Mouse (Mus musculus) kidney, postnatal 14 days (tissue): ENCODE measurements around the gene Uap1l1.
"Not testable (repeated sequence)": the region's sequence is repeated elsewhere in the genome, so short reads cannot be mapped to it uniquely, and the experiment has no call there.

Source experiments
- DNase-seq: peaks from one replicate; pipeline ENCODE4 v3.0.0; 2022; ENCODE audit warnings: mixed read lengths

The Uap1l1 gene

GRCm38 (mm10) chr2:25365091-25365761 is at the start of gene Uap1l1:
TSS of gene Uap1l1 (minus strand) at chr2:25365682.
- DNase-seq = peak; percentile 92

GRCm38 (mm10) chr2:25413436-25413835 is 48.0 kb upstream of the Uap1l1 start:
- DNase-seq = not testable (repeated sequence)

GRCm38 (mm10) chr2:25408908-25409307 is 43.4 kb upstream of the Uap1l1 start:
- no peak for DNase-seq

- no peak for DNase-seq
Observed at GRCm38 (mm10) chr2:25403994-25404393, 38.5 kb upstream of the Uap1l1 start.

- peak; percentile 81 for DNase-seq
Observed at GRCm38 (mm10) chr2:25402972-25403601, 37.6 kb upstream of the Uap1l1 start.

- peak; percentile 87 for DNase-seq
Observed at GRCm38 (mm10) chr2:25402377-25402971, 37.0 kb upstream of the Uap1l1 start.

- DNase-seq = peak; percentile 72
Observed at GRCm38 (mm10) chr2:25400764-25401163, 35.3 kb upstream of the Uap1l1 start.

- DNase-seq = no peak
Observed at GRCm38 (mm10) chr2:25400291-25400690, 34.8 kb upstream of the Uap1l1 start.

- DNase-seq = no peak
Observed at GRCm38 (mm10) chr2:25399051-25399450, 33.6 kb upstream of the Uap1l1 start, which contains the start of gene Npdc1. TSS of gene Npdc1 (plus strand) at chr2:25399351.

GRCm38 (mm10) chr2:25398065-25398464 is 32.6 kb upstream of the Uap1l1 start:
- DNase-seq = no peak

GRCm38 (mm10) chr2:25397010-25397409 is 31.5 kb upstream of the Uap1l1 start:
- no peak for DNase-seq

GRCm38 (mm10) chr2:25396597-25396983 is 31.1 kb upstream of the Uap1l1 start:
- DNase-seq = no peak

- DNase-seq = peak; percentile 66
Observed at GRCm38 (mm10) chr2:25395721-25396596, 30.5 kb upstream of the Uap1l1 start, which contains the start of gene Entpd2. TSS of gene Entpd2 (plus strand) at chr2:25395874.

- DNase-seq = no peak
Observed at GRCm38 (mm10) chr2:25394281-25395221, 29.1 kb upstream of the Uap1l1 start.

GRCm38 (mm10) chr2:25391266-25391665 is 25.8 kb upstream of the Uap1l1 start:
- no peak for DNase-seq

GRCm38 (mm10) chr2:25384492-25384891 is 19.0 kb upstream of the Uap1l1 start:
- DNase-seq = no peak

- DNase-seq = peak; percentile 71
Observed at GRCm38 (mm10) chr2:25376589-25376988, 11.1 kb upstream of the Uap1l1 start.

GRCm38 (mm10) chr2:25373431-25373830 is 7.9 kb upstream of the Uap1l1 start:
- no peak for DNase-seq

- no peak for DNase-seq
Observed at GRCm38 (mm10) chr2:25372644-25373391, 7.3 kb upstream of the Uap1l1 start.

GRCm38 (mm10) chr2:25371764-25372643 is 6.5 kb upstream of the Uap1l1 start, which contains the start of gene Sapcd2:
TSS of gene Sapcd2 (plus strand) at chr2:25372321.
- DNase-seq = peak; percentile 92
